Mouse (Mus musculus) layer of hippocampus, adult 8-10 months (tissue): ENCODE data around the gene Scarf2. TPM values are rescaled to one million over a fixed set of nuclear protein-coding genes. Genes with fewer than 3 reads are reported as not detected.

ENCODE experiments used
- total RNA-seq, 4 experiments: library from RNA; stranded (reverse); gene quantifications; 2 replicates each; pipeline ENCODE4 v1.2.4; 2022

The Scarf2 gene
- total RNA-seq, 4 experiments from 2014 or later, result 1.9 to 4.7 (median 3.0) TPM

Other genes with a start within 250 kb of the Scarf2 start
- 1 to 10 TPM in 3 of 4 experiments, under 1 TPM in 1; 0.91 to 1.6 (median 1.4) TPM for gene Lrrc74b, start 236.0 kb upstream of the Scarf2 start, total RNA-seq
- 1 to 10 TPM; 1.2 to 1.9 (median 1.6) TPM for gene P2rx6, start 235.4 kb upstream of the Scarf2 start, total RNA-seq
- gene Slc7a4, start 214.1 kb upstream of the Scarf2 start, total RNA-seq, result 100 to 1,000 TPM in 2 of 4 experiments, 10 to 100 TPM in 2; 80.6 to 117 (median 97.4) TPM
- gene Smpd4, start 177.9 kb upstream of the Scarf2 start, total RNA-seq, result 10 to 100 TPM; 51.8 to 70.7 (median 60.0) TPM
- gene Ccdc74a, start 150.8 kb upstream of the Scarf2 start, total RNA-seq, result 10 to 100 TPM; 29.8 to 42.6 (median 41.3) TPM
- 10 to 100 TPM; 72.6 to 84.6 (median 78.3) TPM for gene Med15, start 64.4 kb upstream of the Scarf2 start, total RNA-seq
- gene Klhl22, start 37.7 kb upstream of the Scarf2 start, total RNA-seq, result 100 to 1,000 TPM in 2 of 4 experiments, 10 to 100 TPM in 2; 95.8 to 105 (median 101) TPM
- 1 to 10 TPM; 2.7 to 3.9 (median 3.4) TPM for gene B830017H08Rik, start 35.8 kb downstream of the Scarf2 start, total RNA-seq
- 10 to 100 TPM in 3 of 4 experiments, 1 to 10 TPM in 1; 9.4 to 15.9 (median 12.6) TPM for gene Car15, start 41.1 kb downstream of the Scarf2 start, total RNA-seq
- gene Gm20518, start 94.4 kb downstream of the Scarf2 start, total RNA-seq, result 1 to 10 TPM in 3 of 4 experiments, under 1 TPM in 1; 0.73 to 2.6 (median 1.6) TPM
- under 1 TPM in 1 of 4 experiments, not detected in 3; 0.16 TPM for gene Tssk1, start 96.9 kb downstream of the Scarf2 start, total RNA-seq
- gene Dgcr2, start 101.3 kb downstream of the Scarf2 start, total RNA-seq, result 100 to 1,000 TPM in 3 of 4 experiments, 10 to 100 TPM in 1; 97.2 to 106 (median 103) TPM
- gene Tssk2, start 101.4 kb downstream of the Scarf2 start, total RNA-seq, result not detected
- gene Ess2, start 114.1 kb downstream of the Scarf2 start, total RNA-seq, result 10 to 100 TPM; 28.5 to 33.3 (median 30.7) TPM
- gene Gsc2, start 117.8 kb downstream of the Scarf2 start, total RNA-seq, result not detected
- 10 to 100 TPM; 37.8 to 57.7 (median 47.1) TPM for gene Slc25a1, start 130.9 kb downstream of the Scarf2 start, total RNA-seq
- not detected for gene Vpreb2, start 183.1 kb downstream of the Scarf2 start, total RNA-seq